Mouse (Mus musculus) skeletal muscle tissue, adult 2 months (tissue): ENCODE data around the gene Gstp2.

ENCODE experiments used
- DNase-seq: peaks from one replicate; pipeline ENCODE4 v3.0.0-alpha.2; 2012; ENCODE audit warnings: low read depth, low spot score

Gene Gstp2

DNA sequence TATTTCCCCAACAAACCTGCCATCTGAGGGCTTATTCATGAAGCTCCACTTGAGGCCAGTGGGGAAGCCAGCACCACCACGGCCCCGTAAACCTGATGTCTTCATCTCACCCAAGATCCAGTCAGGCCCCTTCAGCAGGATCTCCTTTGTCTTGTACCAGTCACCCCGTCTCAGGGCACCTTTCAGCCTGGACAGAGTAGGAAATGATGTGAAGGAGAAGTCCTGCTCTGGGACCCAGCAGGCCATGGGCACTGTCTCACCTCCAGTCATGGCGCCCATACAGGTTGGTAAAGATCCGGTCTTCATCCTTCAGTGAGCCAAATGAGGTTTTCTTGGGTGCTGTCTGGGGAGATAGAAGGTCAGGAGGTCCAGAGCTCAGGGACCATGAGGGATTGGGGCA lies 34.7 kb downstream of the Gstp2 start:
- no peak for DNase-seq

DNA sequence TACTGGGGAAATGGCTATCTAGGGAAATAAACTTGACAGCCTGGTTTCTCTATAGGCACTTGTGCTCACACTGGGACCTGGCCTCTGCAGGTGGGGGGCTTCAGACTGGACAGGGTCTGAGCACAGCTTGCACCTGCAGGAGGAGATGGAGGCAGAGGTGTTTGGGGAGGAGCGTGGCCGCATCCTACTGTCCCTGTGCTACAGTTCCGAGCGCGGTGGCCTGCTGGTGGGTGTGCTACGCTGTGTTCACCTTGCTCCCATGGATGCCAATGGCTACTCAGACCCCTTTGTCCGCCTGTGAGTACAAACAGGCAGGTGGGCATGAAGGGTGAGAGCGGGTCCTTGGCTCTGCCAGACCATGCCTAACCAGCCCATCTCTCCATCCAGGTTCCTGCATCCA lies 39.9 kb downstream of the Gstp2 start:
- DNase-seq, result no peak

DNA sequence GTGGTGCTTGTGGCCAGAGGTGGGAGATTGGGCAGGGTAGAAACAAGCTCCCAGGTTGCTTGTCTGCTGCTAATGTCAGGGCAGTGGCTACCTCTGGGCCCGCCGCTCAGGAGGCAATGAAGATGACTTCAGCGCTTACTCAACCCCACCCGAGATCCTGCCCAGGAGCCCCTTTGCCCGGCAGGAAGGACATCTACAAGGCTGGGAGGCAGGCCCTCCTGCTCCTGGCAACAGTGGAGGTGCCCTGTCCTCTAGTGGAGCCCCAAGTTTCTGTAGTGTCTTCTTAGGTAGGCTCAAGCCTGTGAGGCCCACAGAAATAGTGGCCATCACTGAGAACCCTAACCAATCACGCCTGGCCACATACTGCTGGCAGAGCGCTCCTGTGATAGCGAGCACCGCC lies 40.7 kb downstream of the Gstp2 start:
- no peak for DNase-seq

DNA sequence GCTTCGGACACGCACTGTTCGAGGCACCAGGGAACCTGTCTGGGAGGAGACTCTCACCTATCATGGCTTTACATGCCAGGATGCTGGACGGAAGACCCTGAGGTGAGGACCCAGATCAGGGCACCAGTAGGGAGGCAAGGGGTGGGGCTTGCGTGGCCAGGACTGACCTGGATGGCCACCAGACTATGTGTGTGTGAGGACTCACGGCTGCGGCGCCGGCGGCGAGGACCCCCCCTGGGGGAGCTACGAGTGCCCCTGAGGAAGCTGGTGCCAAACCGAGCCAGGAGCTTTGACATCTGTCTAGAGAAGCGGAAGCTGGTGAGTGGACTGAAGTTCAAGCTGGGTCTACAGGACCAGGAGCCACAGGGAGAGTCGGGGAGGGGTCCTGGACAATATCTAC lies 41.5 kb downstream of the Gstp2 start:
- no peak for DNase-seq

DNA sequence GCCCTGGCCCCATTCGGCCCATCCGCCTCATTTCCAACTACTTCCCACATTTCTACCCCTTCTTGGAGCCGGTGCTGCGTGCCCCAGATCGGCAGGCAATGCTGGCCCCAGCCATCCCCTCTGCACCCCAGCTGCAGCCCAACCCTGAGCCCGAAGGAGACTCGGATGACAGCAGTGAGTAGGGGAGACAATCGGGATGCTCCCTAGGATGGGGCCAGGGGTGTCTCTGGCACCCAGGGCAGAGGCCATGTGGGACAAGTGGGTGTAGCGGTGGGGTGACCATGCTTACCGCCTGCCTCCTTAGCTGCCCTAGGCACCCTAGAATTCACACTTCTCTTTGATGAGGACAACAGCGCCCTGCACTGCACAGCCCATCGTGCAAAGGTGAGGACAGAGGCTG lies 42.2 kb downstream of the Gstp2 start:
- DNase-seq, result no peak

DNA sequence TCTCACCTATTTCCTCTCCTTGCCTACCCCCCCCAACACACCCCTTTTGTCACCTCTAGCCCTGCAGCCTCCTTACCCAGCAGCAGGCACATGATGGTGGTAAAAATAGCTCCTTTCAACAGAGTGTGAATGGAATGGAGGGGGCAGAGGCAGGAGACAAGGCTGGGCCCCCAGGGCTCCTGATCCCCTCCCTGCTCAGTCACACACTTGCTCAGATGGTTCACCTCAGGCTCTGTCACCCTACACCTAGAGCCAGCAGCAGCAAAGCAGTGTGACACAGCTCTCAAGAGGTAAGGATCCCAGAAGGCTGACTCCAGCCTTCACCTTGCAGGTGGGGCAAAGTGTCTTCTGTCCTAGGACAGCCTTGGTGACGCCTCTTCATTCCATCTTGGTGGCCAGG lies 42.7 kb downstream of the Gstp2 start, which contains the start of gene Doc2g:
Gene Doc2g, plus strand, starts transcription at position 202 of the 400 bp plus-strand sequence.
- DNase-seq, result no peak

DNA sequence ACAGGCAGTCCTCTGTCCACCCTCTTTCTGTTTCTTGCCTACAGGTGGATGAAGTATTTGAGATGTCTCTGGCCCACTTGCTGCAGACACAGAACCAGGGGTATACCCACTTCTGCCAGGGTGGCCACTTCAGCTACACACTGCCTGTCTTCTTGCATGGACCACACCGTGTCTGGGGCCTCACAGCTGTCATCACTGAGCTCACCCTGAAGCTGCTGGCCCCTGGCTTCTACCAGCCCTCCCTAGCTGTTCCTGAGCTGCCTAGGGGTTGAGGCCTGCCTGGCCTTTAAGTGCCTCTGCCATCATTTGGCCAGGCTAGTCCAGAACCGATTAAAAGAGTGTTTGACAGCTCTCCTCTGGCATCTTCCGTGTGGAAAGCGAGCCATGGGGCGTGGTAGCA lies 44.1 kb downstream of the Gstp2 start:
- no peak for DNase-seq

DNA sequence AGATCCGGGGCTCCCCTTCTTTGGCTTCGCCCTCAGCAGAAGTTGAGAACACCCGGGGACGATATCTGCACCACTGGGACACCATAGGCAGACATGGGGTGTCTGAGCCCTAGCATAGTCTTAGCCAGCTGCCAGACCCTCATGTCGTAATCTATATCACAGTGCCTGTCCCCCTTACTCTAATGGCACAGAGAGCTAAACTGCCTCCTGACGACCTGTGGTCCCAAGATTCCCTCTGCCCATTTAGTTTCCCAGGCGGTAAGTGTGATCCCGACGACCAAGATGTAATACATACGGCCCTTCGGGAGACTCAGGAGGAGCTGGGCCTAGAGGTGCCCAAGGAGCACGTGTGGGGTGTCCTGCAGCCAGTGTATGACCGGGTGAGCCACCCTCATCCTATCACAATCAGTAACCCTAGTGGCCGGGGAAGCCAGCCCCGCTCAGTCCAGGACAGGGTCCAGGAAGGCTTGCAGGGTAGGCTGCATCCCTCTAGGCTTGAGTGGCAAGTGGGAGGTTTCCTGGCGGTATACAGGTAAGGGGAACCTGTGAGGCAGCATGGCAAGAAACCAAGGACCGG lies 44.8 kb downstream of the Gstp2 start:
- DNase-seq, result no peak

DNA sequence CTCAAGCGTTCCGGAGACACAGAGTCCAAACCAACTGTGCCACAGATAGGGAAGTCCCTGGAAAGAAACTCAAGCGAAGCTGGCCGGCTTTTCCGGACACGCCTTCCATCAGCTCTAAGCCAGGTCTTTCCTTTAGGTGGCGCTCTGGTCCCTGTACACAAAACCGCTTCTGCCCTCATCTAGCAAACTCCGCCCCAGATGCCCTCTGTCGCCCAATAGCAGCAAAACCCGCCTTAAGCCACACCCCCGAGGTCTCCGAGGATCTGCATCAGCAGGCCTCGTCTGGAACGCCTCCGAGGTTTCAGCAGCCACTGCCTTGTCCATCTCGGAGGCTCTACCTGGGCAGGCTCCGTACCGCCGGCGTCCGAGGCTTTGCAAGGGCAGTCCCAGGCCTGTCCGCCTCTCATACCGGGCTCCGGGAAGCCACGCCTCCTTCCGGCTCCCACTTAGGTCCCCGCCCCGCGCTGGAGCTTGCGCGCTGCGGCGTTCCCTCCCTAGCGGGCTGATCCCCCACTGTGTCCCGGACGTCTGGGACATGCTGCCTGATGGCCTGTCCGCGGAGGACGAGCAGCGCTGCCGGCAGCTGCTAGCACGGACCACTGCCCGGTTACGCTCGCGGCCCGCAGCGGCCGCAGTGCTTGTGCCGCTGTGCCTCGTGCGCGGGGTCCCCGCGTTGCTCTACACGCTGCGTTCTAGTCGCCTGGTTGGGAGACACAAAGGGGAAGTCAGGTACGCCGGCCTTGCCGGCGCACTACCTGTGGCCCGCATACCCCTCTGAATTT lies 45.5 kb downstream of the Gstp2 start, which contains the start of the genes Nudt8 and Gm49405:
Gene Nudt8, plus strand, starts transcription at position 462 of the 782 bp plus-strand sequence.
Gene Gm49405, plus strand, starts transcription at position 508 of the 782 bp plus-strand sequence.
- DNase-seq, result peak; percentile 95

DNA sequence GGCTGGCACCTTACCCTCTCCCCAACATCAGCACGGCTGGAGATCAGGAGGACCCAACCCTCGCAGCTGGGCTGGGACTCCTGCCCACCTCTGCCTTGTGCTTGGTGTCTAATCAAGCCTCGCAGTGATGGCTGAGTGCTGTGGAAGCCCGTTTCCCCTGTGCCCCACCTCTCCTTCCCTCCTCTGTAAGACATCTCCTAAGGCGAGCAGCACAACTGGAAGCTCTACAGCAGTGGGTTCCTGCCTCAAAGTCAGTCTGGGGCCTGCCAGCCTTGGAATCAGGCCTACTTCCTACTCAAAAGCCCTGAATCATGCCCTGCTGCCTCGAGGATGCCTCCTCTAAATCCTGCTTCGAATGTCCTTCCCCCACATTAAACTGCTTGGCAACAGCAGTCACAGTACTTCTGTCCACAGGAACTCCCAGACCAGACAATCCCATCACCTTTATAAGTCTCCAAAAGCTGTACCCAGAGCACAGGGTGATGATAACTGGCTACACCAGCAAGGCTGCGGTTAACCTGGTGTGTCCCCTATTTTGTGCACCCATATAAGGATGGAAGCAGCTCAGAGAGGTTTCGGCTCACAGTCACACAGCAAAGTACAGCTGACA lies 46.6 kb downstream of the Gstp2 start:
- DNase-seq, result no peak

DNA sequence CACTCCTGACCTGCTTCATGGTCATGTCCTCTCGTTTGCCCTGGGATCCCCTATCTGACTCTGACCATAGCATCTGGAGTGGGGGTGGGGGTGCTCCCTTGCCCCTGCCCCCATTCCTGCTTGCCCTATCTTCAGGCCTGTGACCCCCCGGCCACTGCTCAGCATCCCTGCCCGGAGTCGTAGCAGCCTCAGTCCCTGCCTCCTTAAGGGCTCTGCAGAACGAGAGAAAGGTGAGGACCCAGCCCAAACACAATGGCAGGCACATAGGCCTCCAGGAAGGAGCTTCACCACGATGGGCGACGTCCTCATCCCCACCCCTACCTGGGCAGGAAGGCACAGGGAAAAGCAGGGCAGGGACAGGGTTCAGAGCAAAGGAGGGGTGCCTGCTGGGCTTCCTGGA lies 47.5 kb downstream of the Gstp2 start:
- DNase-seq, result no peak

DNA sequence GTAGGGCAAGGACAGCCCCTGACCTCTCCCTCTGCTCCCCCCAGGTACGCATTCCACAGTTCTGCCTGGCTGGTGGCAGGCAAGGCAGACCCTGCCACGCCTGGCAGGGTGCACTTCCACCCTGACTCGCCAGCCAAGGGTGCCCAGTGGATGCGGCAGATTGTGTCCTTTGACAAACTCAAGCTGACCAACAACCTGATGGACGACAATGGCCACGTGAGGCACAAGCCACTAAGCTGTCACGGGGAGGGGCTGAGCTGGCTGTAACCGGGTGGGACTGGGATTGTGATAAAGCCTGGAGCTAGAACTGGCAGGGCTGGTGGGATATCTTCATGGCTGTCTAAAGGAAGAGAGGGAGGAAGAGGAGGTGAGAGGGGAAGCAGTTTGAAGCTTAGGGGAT lies 48.6 kb downstream of the Gstp2 start:
- no peak for DNase-seq

DNA sequence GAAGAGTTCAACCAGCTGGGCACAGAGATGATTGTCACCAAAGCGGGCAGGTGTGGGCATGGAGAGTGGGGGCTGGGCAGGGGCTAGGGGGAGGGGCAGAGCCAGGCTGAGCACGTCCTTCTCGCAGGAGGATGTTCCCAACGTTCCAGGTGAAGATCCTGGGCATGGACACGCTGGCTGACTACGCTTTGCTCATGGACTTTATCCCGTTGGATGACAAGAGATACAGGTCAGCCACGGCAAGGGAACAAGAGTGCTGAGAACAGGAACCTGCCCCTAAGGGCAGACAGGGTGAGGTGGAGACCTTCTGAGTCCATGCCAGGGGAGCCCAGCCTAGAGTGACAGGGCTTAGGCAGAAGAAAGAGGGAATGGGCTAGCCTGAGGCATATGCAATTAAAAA lies 49.1 kb downstream of the Gstp2 start:
- DNase-seq, result no peak

DNA sequence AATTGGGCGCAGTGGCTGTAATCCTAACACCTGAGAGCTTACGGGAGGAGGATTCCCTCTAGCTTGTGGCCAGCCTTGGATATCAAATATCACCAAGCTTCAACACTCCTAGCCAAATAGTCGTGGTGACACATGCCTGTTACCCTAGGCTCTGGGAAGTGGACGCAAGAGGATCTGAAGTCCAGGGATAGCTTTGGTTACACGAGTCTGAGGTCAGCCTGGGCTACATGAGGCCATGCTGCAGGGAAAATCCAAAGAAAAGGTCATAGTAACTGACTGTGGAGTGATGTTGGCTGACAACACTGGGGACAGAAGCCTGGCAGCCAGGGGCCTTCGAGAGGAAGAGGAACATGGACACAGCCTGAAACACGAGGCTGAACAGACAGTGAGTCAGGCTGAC lies 49.7 kb downstream of the Gstp2 start:
- peak; percentile 67 for DNase-seq

DNA sequence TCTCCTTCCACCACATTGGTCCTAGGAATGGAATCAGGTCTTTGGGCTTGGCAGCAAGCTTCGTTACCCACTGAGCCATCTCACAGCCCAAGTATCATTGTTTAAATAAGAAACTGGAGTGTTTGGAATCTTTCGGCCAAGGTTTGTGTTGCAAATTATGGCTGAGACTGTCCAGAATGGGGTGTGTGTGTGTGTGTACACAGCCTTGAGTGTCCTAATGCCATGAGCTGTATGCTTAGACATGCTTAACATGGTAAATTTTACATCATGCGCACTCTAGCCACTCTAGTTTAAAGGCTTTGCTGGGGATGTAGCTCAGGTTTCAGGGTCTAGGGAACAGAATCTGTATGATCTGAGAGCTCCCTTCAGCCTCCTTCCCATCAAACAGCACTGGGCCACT lies 50.3 kb downstream of the Gstp2 start:
- no peak for DNase-seq

DNA sequence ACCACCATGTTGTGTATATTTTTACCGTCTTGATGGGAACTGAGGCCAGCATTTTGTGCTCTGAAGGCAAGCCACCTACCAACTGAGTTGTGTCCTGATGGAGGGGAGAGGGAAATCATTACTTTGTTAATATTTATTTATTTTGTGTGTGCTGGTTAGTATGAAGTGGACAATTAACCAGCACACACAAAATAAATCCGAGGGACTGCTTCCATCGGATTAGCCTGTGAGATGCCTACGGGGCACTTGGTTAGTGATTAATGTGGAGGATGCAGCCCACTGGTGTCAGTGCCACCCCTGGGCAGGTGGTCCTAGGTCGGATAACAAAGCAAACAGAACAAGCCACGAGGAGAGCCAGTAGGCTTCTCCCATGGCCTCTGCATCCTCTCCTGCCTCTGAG lies 50.9 kb downstream of the Gstp2 start:
- DNase-seq, result no peak

DNA sequence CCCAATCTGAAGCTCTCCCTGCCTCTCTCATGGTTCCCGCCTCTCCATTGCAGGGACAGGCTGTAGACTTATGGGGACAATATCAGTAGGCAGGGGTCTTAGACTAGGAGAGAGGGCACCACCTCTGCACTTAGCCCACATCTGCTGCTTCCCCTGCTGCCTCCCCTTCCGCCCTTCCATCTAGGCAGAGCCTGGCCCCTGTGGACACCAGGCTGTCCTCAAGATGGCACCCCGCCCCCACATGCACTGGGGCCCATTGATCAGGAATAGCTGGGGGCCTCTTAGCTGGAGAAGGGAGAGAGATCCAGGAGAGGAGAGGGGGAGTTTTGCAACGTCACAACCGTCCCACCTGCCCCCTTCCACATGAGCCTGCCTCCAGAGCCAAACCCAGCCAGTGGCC lies 53.4 kb downstream of the Gstp2 start, which contains the start of gene Tbx10:
Gene Tbx10, plus strand, starts transcription at position 337 of the 400 bp plus-strand sequence.
- no peak for DNase-seq

DNA sequence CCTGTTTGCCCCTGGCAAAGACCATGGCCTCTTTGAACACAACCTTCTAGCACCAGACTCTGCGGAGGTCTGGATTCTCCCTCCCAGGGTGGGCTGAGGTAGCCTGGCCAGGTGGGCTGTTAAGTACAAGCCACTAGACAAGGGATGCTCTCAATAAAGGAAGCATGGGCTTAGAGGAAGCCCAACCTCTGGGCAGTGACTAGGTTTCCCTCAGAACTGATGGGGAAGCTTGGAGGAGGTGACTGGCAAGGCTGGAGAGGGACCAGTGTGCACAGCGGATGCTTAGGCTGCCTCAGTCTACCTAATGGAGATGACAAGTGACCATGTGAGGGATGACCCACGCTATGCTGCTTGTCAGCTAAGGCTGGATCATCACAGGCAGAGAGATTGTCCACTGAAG lies 53.9 kb downstream of the Gstp2 start:
- no peak for DNase-seq

DNA sequence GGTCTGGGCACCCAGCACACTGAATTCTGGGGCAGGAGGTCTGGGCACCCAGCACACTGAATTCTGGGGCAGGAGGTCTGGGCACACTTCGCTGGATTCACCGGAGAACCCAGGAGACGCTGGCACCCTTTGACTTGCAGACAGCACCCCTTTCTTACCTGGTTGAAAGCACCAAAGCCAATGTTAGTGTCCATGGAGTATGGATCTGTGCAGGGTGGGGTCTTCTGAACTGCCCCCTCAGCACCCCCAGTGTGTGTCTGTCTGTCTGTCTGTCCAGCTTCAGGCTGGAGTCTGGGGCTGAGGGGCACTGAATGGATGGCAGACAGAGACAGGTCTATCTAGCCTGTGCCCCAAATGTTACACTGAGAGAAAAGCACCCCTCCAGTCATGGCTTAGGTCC lies 54.3 kb downstream of the Gstp2 start:
- no peak for DNase-seq

DNA sequence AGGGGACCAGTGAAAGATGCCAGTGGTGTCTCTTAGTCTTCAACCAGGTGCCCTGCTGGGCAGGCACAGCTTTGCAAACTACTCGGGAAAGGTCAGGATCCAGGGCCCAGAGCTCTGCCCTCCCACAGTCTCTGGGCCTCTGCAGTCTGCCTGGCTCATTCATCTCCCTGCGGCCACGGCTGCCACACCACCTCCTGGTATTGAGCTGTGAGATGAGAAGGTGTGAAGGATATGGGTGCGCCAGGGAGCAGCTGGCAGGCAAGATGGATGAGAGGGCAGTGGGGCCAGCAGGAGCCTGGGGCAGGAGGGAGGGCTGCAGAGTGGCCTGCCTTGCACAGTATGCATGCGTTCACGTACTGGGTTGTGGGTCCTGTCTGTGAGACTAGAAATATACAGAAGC lies 55.0 kb downstream of the Gstp2 start:
- DNase-seq, result no peak
